Mouse (Mus musculus): ENCODE data around the gene Epb41l4b.

- TF ChIP-seq CTCF (IDR thresholded peaks at IDR 0.05; ENCODE audit: low read depth, low read length) (no peak), POLR2A (IDR thresholded peaks at IDR 0.05; ENCODE audit: insufficient read depth, low read length) (no peak)
These were observed 59.6 kb downstream of the Epb41l4b start for GRCm38 (mm10) chr4:57083653-57084052.

Data from ES-Bruce4 (cell line).